In the genomic region with DNA sequence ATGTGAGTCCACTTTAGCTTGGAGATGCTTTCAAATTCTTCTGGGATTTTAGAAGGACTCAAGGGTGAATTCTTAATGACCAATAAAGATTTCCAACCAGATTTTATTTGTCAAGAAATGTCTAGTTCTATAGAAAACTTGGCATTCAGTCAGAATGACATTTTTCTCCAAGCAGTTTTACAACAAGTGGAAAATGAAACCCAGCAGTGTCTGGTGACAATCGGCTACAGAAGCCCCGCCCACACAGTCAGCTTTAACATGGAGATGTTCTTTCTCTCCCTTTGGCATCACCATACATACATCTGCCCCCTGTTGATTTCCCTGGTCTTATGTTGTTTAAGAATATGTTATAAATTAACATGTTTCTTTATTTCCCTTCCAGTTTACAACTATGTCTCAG, we compare ENCODE assay signal across 22 mouse cellular contexts. TPM values are rescaled to one million over a fixed set of nuclear protein-coding genes. Genes with fewer than 3 reads are reported as not detected.
DNase-seq lines count a peak whose midpoint lies in the region; ATAC-seq and TF ChIP-seq lines count a peak whose summit lies in the region.
"Had no signal": no experiment of that assay in that cellular context is flagged by ENCODE, and none has a peak within 500 bp of the region (broad histone marks: within the 10 kb centered on the region; RNA-seq: fewer than 3 reads in every experiment).

No protein-coding gene starts in this region.

- no peaks in the 10 kb centered on the region for H3K36me3 ChIP-seq in embryonic facial prominence, embryonic 14.5 days (ENCODE audit: control insufficient read depth, insufficient read depth, low read length)
- H3K36me3 ChIP-seq in embryonic facial prominence, embryonic 10.5 days (replicated peaks) = peaks cover 19% of the 10 kb centered on the region; the same call in 1 of the 2 replicates
- no peaks in the 10 kb centered on the region for H3K36me3 ChIP-seq in kidney, embryonic 16.5 days (ENCODE audit: insufficient read depth, low read length)
- no peaks in the 10 kb centered on the region for H3K36me3 ChIP-seq in lung, embryonic 14.5 days (ENCODE audit: insufficient read depth)
- no peaks in the 10 kb centered on the region for H3K36me3 ChIP-seq in embryonic facial prominence, embryonic 15.5 days
- no peaks in the 10 kb centered on the region for H3K36me3 ChIP-seq in forebrain, embryonic 15.5 days
- H3K36me3 ChIP-seq: heart, embryonic 10.5 days; hindbrain, embryonic 12.5 days had no signal

- 0 out of 2 replicates have a peak overlapping the region, but pooled peaks have one; percentile 24 for H3K27ac ChIP-seq in embryonic facial prominence, embryonic 14.5 days (replicated peaks; ENCODE audit: low read depth, low read length)
- no peak overlapping the region for H3K27ac ChIP-seq in embryonic facial prominence, embryonic 10.5 days (replicated peaks)
- H3K27ac ChIP-seq in kidney, embryonic 16.5 days (ENCODE audit: low read length) = peak overlapping the region; percentile 51; the same call in 1 of the 2 replicates
- H3K27ac ChIP-seq in lung, embryonic 14.5 days (ENCODE audit: low read depth) = no peak overlapping the region
- peak overlapping the region; percentile 58; the same call in 1 of the 2 replicates for H3K27ac ChIP-seq in embryonic facial prominence, embryonic 15.5 days (replicated peaks)
- H3K27ac ChIP-seq in forebrain, embryonic 15.5 days (replicated peaks) = no peak overlapping the region
- H3K27ac ChIP-seq: forebrain, embryonic 13.5 days; gastrocnemius, adult 2 months; heart, embryonic 10.5 days; hindbrain, embryonic 12.5 days had no signal

- TF ChIP-seq CTCF in lung, embryonic 14.5 days (IDR thresholded peaks at IDR 0.05; ENCODE audit: low read depth) = no peak

- no peak overlapping the region for H3K4me3 ChIP-seq in embryonic facial prominence, embryonic 14.5 days (ENCODE audit: low read depth, low read length)
- no peak overlapping the region for H3K4me3 ChIP-seq in embryonic facial prominence, embryonic 10.5 days
- no peak overlapping the region for H3K4me3 ChIP-seq in kidney, embryonic 16.5 days (ENCODE audit: low read length)
- H3K4me3 ChIP-seq in lung, embryonic 14.5 days (ENCODE audit: low read depth, low read length) = no peak overlapping the region
- H3K4me3 ChIP-seq in embryonic facial prominence, embryonic 15.5 days (replicated peaks) = no peak overlapping the region
- no peak overlapping the region for H3K4me3 ChIP-seq in forebrain, embryonic 15.5 days
- H3K4me3 ChIP-seq: forebrain, embryonic 13.5 days; gastrocnemius, adult 2 months; heart, embryonic 10.5 days; hindbrain, embryonic 12.5 days had no signal

- no peak for ATAC-seq in embryonic facial prominence, embryonic 14.5 days (ENCODE audit: low read depth)
- ATAC-seq in kidney, embryonic 16.5 days (ENCODE audit: low FRiP score, low TSS enrichment) = no peak
- no peak for ATAC-seq in lung, embryonic 14.5 days (ENCODE audit: insufficient read depth)
- ATAC-seq in embryonic facial prominence, embryonic 15.5 days (ENCODE audit: insufficient number of reproducible peaks, low FRiP score, low TSS enrichment, low read depth) = no peak
- ATAC-seq in forebrain, embryonic 15.5 days (replicated peaks) = no peak
- ATAC-seq: activated CD4-positive, CD25-positive, alpha-beta regulatory T cell, adult 4 months; forebrain, embryonic 13.5 days; hindbrain, embryonic 16.5 days; Patski had no signal

- WGBS in embryonic facial prominence, embryonic 14.5 days = 51% methylated on average over 2 of the region's 2 CpGs
- WGBS in embryonic facial prominence, embryonic 10.5 days = 86% methylated on average over 2 of the region's 2 CpGs
- WGBS in kidney, embryonic 16.5 days = 36% methylated on average over 2 of the region's 2 CpGs
- WGBS in lung, embryonic 14.5 days = 54% methylated on average over 2 of the region's 2 CpGs
- 22% methylated on average over 2 of the region's 2 CpGs for WGBS in embryonic facial prominence, embryonic 15.5 days
- 75% methylated on average over 2 of the region's 2 CpGs for WGBS in forebrain, embryonic 15.5 days

- no peak overlapping the region for H3K4me2 ChIP-seq in embryonic facial prominence, embryonic 14.5 days (ENCODE audit: low read depth, low read length)
- H3K4me2 ChIP-seq in kidney, embryonic 16.5 days (replicated peaks; ENCODE audit: low read depth, low read length) = no peak overlapping the region
- H3K4me2 ChIP-seq in lung, embryonic 14.5 days = no peak overlapping the region
- H3K4me2 ChIP-seq in embryonic facial prominence, embryonic 15.5 days (replicated peaks) = no peak overlapping the region
- H3K4me2 ChIP-seq in forebrain, embryonic 15.5 days (replicated peaks) = no peak overlapping the region
- H3K4me2 ChIP-seq: forebrain, embryonic 13.5 days; hindbrain, embryonic 12.5 days had no signal

- no peak overlapping the region for H3K9ac ChIP-seq in embryonic facial prominence, embryonic 14.5 days (ENCODE audit: low read depth, low read length)
- H3K9ac ChIP-seq in kidney, embryonic 16.5 days (replicated peaks; ENCODE audit: low read length) = no peak overlapping the region
- no peak overlapping the region for H3K9ac ChIP-seq in lung, embryonic 14.5 days
- no peak overlapping the region for H3K9ac ChIP-seq in embryonic facial prominence, embryonic 15.5 days
- no peak overlapping the region for H3K9ac ChIP-seq in forebrain, embryonic 15.5 days (replicated peaks)
- H3K9ac ChIP-seq: forebrain, embryonic 13.5 days; hindbrain, embryonic 12.5 days had no signal

- H3K4me1 ChIP-seq in embryonic facial prominence, embryonic 14.5 days (ENCODE audit: control insufficient read depth, insufficient read depth, low read length) = peaks cover 7% of the 10 kb centered on the region; the same call in 1 of the 2 replicates
- 0 out of 2 replicates have a peak, but pooled peaks cover 2% of the 10 kb centered on the region for H3K4me1 ChIP-seq in embryonic facial prominence, embryonic 10.5 days
- H3K4me1 ChIP-seq in kidney, embryonic 16.5 days (ENCODE audit: insufficient read depth, low read length) = peaks cover 36% of the 10 kb centered on the region
- peaks cover 8% of the 10 kb centered on the region; the same call in 1 of the 2 replicates for H3K4me1 ChIP-seq in lung, embryonic 14.5 days (ENCODE audit: insufficient read depth)
- H3K4me1 ChIP-seq in embryonic facial prominence, embryonic 15.5 days = peaks cover 10% of the 10 kb centered on the region; the same call in 1 of the 2 replicates
- H3K4me1 ChIP-seq in forebrain, embryonic 15.5 days = 0 out of 2 replicates have a peak, but pooled peaks cover 3% of the 10 kb centered on the region
- H3K4me1 ChIP-seq: heart, embryonic 10.5 days had no signal

- peak; percentile 87 for DNase-seq in embryonic facial prominence, embryonic 14.5 days (ENCODE audit: low spot score)
- no peak for DNase-seq in embryonic facial prominence, embryonic 10.5 days (ENCODE audit: low spot score)
- no peak for DNase-seq in kidney, postnatal 36 days
- peak; percentile 82 for DNase-seq in lung, embryonic 14.5 days
- DNase-seq in lung, postnatal 14 days = no peak
- DNase-seq: adrenal gland, postnatal 14 days; cerebellum, adult 18-20 months; cerebellum, adult 9-11 months; cerebellum, postnatal 36 days; gastrocnemius, adult 2 months; gastrocnemius, postnatal 25 days; heart, postnatal 10 days; heart, postnatal 4 days had no signal

- no peaks in the 10 kb centered on the region for H3K9me3 ChIP-seq in embryonic facial prominence, embryonic 14.5 days (ENCODE audit: control insufficient read depth, low read length)
- H3K9me3 ChIP-seq in embryonic facial prominence, embryonic 10.5 days = no peaks in the 10 kb centered on the region
- H3K9me3 ChIP-seq in kidney, embryonic 16.5 days (ENCODE audit: low read length) = no peaks in the 10 kb centered on the region
- no peaks in the 10 kb centered on the region for H3K9me3 ChIP-seq in lung, embryonic 14.5 days (ENCODE audit: low read depth, low read length)
- no peaks in the 10 kb centered on the region for H3K9me3 ChIP-seq in embryonic facial prominence, embryonic 15.5 days (replicated peaks)
- H3K9me3 ChIP-seq in forebrain, embryonic 15.5 days = no peaks in the 10 kb centered on the region
- H3K9me3 ChIP-seq: heart, embryonic 10.5 days; hindbrain, embryonic 12.5 days had no signal

- H3K27me3 ChIP-seq in embryonic facial prominence, embryonic 14.5 days (replicated peaks; ENCODE audit: control insufficient read depth, insufficient read depth, low read length) = no peaks in the 10 kb centered on the region
- no peaks in the 10 kb centered on the region for H3K27me3 ChIP-seq in embryonic facial prominence, embryonic 10.5 days (replicated peaks; ENCODE audit: low read depth, poor library complexity, severe bottlenecking)
- H3K27me3 ChIP-seq in kidney, embryonic 16.5 days (ENCODE audit: insufficient read depth, low read length) = no peaks in the 10 kb centered on the region
- no peaks in the 10 kb centered on the region for H3K27me3 ChIP-seq in lung, embryonic 14.5 days (ENCODE audit: insufficient read depth, low read length)
- no peaks in the 10 kb centered on the region for H3K27me3 ChIP-seq in embryonic facial prominence, embryonic 15.5 days
- H3K27me3 ChIP-seq in forebrain, embryonic 15.5 days = no peaks in the 10 kb centered on the region
- H3K27me3 ChIP-seq: forebrain, embryonic 13.5 days; hindbrain, embryonic 12.5 days; Patski had no signal

RNA-seq across cellular contexts. Expression of a gene that starts 34.3 kb away (rescaled TPM):
- 16.6 and 17.7 TPM in 2 replicates for polyA plus RNA-seq in embryonic facial prominence, embryonic 14.5 days (2014; fragmentation: Nextera tagmentation; extraction: Ambion mirVana)
- polyA plus RNA-seq in embryonic facial prominence, embryonic 10.5 days (2016; fragmentation: Nextera tagmentation; extraction: Ambion mirVana) = 7.1 and 7.6 TPM in 2 replicates
- 5.8 and 7.1 TPM in 2 replicates for polyA plus RNA-seq in kidney, embryonic 16.5 days (2015; fragmentation: Nextera tagmentation; extraction: Ambion mirVana)
- polyA plus RNA-seq in lung, embryonic 14.5 days (2014; fragmentation: Nextera tagmentation; extraction: Ambion mirVana) = 9.3 and 9.7 TPM in 2 replicates
- polyA plus RNA-seq in embryonic facial prominence, embryonic 15.5 days (2015; fragmentation: Nextera tagmentation; extraction: Ambion mirVana) = 9.5 and 10.1 TPM in 2 replicates
- 11.2 and 11.3 TPM in 2 replicates for polyA plus RNA-seq in forebrain, embryonic 15.5 days (2015; fragmentation: Nextera tagmentation; extraction: Ambion mirVana)
- polyA plus RNA-seq: activated CD4-positive, CD25-positive, alpha-beta regulatory T cell, adult 4 months had no signal

Comparison
In these comparisons a context has a peak if more than half of its experiments do, and no peak if none do; other contexts are left out.
1. DNase-seq: peak in embryonic facial prominence, embryonic 14.5 days (single experiment) and lung, embryonic 14.5 days (single experiment); none in embryonic facial prominence, embryonic 10.5 days (single experiment), kidney, postnatal 36 days (0 of 2) and lung, postnatal 14 days (single experiment).
2. H3K27ac ChIP-seq: peak in embryonic facial prominence, embryonic 14.5 days (single experiment), kidney, embryonic 16.5 days (single experiment) and embryonic facial prominence, embryonic 15.5 days (single experiment); none in embryonic facial prominence, embryonic 10.5 days (single experiment), lung, embryonic 14.5 days (single experiment) and forebrain, embryonic 15.5 days (single experiment).